Mouse (Mus musculus): ENCODE measurements around the gene Nudt8.

DNA sequence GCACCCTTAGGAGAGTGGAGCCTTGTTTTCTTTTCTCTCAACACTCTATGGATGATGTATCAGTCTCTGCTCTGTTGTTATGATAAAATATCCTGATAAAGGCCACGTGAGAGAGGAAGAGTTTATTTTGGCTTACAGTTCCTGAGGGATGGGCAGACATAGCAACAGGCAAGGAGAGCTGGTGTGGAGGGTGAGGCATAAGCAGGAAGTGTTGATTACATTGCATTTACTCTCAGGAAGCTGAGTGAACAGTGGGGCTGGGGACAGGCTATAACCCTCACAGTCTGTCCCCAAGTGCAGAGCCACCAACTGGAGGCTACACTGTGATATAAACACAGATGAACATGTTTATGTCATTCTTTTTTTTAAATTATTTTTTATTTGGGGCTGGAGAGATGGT is 48.3 kb upstream of the Nudt8 start:
- no peak for TF ChIP-seq CTCF (conservative IDR thresholded peaks at IDR 0.05; ENCODE audit: insufficient read depth, insufficient read length, low read depth, low read length)
- no peak for TF ChIP-seq POLR2A (IDR thresholded peaks at IDR 0.05; ENCODE audit: low read depth, low read length)
